Mouse (Mus musculus): Measurements from ENCODE around the gene Ddx25.

Ddx25 gene

DNA sequence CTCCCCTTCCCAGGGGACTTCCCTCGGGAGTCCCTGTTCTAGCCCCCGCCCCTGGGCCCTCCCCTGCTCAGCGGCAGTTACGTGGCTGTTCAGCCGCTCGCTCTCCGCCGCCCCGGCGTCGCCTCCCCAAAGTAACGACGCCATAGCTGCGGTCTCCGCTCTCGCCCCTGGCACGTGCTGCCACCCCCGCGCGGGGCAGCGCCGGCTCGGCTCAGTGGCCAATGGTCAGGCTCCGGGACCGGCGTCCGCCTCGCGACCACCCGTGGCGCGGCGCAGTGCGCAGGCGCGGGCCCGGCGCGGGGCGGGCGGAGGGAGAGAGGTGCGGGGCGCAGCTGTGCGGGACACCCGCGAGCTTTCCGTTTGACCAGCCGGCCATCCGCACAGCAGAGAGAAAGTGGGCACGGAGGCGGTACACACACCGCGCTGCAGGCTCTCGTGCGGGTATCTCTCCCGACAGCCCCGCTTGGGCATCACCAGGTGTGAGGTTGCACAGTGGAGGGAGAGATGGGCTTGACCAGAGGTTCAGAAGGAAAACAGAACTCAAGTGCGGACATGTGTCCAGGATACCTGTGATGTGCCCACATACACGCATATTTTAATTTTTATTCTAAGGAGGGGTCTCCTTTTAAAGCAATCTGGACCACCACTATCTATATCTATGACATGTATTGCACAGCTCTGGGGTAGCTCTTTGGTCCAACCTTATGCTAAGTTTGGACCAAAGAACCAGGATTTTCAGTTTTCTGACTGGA, at the start of gene Ddx25, which contains the start of gene Pus3:
TSS of gene Ddx25 (minus strand) at position 272 of the 752 bp plus-strand sequence.
TSS of gene Pus3 (plus strand) at position 339 of the 752 bp plus-strand sequence.
- DNase-seq = peak in 1 of 2 experiments; percentile 21

DNA sequence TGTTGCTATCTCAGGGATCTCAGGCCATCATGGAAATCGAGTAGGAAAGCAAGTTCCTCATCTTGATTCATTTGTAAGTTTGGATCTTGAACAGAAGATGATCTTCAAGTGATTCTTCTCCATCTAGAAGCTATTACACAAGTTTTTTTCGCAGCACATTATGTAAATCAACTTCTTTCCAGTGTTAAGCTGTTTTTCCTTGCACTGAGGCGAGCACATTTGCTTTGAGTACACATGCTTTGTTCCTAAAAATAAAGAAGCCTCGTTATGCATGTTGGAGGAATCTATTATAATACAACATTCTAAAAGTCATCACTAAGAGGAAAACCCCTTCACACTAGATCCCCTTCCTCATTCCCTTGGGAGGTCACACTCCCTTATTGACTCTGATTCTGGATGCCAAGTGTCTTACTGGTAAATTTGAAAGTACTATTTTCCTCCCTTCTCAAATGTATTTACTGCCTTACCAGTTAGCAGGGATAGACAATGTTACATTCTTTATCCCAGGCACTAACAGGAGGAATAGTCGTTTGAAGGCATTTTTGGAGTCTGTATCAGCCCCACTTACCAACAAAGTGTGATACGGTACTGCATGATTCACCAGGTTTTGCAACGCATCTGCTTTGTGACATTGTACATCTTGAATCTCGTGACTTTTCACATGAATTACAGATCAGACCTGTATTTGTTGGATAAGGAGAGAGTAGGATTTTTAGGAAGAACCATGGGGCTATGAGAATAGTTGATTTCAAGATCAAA, 49.5 kb upstream of the Ddx25 start:
- no peak for DNase-seq

DNA sequence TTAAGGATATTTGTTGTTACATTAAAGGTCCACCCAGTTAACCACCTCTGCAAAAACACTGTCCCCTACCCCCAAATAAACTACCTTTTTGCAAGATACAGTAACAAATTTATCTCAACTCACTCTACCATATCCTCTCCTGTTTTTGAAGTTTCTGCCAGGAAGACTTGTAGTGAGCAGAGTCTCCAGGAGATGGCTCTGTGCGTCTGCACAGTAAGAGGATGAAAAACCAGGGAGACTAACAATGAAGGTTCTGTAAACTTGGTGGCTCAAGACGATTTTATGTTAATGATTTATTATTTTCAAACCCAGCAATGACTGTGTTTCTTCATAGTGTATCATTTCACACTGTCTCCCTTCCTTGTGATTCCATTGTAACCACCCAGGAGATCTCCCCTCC, 34.6 kb upstream of the Ddx25 start:
- DNase-seq = peak in 1 of 2 experiments; percentile 9

DNA sequence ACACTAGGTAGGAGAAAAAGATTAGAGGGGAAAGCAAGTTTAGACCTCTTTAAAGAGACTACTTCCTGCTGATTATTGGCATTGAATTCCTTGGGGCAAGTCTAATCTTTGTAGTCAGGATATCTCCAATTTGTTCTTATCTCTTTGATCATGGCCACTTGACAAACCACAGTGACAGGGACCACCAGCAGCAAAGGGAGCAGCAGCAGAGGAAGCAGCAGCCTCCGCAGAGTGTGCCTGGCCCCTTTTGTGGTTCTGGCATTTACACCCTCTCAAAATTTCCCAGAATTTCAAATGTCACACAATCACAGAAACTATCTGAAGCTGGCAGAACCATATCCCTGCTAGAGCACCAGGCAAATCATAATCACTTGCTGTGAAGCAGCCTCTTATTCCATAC, 29.3 kb upstream of the Ddx25 start:
- DNase-seq = no peak

DNA sequence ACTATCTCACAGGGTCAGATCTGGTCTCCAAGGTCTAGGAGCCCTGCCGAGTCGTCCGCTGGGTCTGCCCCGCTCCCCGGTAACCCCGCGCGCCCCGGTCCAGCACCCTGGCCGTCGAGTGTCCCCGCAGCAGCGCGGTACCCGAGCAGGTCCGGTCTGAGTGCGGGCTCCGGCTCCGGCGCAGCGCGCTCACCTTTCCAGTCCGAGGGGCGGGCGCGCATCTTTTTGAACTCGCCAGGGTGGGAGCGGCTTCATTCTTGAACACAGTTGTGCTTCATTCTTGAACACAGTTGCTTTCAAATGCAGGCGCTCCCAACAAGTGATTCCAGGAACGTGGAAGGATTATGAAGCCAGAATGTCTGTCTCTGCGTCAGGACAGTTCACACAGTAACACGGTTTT, 16.1 kb upstream of the Ddx25 start:
- DNase-seq = no peak

DNA sequence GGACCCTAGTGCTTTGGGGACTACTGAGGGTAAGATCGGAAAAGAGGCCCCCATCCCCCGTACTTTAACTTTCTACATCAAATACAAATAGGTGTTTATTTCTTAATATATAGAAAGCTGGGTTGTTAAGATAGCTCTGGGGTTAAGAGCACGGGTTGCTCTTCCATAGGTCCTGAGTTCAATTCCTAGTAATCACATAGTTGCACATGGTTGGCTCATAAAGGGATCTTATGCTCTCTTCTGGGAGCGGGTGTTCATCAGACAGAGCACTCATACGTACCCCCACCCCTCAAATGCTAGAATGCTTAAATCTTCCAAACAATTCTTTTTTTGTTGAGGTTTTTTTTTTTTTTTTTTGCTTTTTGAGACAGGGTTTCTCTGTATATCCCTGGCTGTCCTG, 12.3 kb upstream of the Ddx25 start:
- DNase-seq = no peak

DNA sequence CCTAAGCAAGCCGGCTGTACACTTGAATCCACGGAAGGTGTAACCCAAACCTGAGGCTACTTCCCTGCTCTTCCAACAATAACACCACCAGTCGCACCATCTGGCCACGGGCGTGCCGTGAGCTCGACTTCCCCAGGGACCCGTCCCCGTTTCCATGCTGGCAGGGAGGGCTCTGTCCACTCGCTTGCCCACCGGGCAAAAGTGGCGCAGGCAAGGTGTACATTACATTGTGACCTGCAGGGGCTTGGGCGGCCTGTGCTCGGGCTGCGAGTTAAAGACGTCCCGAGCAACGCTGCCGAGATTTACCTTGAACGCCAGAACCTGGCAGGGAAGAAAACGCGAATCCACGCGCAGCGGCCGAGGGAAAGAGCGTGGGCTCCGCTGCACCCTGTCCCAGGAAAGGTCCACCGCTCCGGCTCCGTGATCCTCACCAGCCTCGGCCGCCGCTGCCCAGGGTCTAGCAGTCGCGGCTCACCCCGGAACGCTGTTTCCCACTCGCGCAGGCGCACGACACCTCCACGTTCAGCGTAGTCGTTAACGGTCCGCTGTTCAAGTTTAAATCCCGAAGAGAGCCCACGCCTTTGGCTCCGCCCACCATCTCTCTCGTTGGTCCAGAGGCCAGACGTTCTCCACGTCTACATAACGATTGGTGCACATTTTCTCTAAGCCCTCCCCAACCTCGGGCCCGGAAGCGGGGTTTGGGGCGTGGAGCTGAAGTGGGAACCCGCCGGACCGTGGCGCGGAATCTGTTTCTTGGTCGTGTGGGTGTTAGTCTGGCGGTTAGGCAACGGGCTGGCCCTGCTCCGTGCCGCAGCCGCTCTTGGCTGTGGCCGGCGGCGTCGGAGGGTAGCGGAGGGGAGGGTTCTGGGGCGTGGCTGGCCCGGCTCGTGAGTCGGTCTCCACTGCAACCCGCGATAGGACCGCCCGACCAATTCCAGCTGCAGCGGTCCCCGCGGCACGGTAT, 11.5 kb upstream of the Ddx25 start, which contains the start of the genes Pate2 and Hyls1:
TSS of gene Pate2 (plus strand) at position 714 of the 964 bp plus-strand sequence.
TSS of gene Hyls1 (minus strand) at position 828 of the 964 bp plus-strand sequence.
- DNase-seq = peak; percentile 89 to 92

DNA sequence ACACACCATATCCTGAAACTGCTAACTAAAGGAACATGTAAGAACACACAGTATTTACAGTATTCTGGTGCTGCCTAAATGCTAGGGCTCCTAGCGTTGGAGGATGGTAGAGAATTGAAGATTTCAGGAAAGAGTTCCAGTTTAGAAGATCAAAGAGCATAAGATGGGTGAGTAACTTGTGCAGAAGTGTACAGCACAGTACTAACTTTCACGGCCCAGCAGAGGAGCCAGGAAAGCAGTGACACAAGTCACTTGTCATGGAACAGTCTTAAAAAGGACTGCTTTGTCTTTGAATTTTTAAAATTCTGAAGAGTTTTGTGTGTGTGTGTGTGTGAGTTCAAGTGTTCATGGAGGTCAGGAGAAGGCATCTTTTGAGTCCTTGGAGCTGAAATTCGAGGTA, 9.7 kb upstream of the Ddx25 start:
- no peak for DNase-seq

DNA sequence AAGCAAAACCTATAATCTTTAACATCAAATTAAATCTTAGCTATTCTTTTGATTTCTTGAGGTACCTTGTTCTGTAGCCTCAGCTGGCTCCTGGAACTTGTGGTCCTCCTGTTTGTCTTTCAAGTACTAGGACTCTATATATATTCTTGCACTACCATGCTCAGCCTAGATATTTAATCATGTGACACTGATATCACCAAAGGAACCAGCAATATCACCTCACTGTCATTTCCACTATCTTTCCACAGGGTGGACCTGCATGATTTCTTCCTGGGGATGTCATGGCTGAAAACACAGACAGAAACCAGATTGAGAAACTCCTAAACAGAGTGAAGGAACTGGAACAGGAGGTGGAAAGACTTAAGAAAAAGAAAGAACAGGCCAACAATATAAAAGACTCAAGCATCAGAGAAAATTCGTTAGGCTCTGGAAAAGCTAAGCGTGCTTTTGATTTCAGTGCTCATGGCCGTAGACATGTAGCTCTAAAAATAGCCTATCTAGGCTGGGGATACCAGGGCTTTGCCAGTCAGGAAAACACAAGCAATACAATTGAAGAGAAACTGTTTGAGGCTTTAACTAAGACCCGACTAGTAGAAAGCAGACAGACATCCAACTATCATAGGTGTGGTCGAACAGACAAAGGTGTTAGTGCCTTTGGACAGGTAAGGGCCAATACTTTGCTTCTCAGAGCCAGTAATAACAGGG, 6.4 kb upstream of the Ddx25 start:
- no peak for DNase-seq

DNA sequence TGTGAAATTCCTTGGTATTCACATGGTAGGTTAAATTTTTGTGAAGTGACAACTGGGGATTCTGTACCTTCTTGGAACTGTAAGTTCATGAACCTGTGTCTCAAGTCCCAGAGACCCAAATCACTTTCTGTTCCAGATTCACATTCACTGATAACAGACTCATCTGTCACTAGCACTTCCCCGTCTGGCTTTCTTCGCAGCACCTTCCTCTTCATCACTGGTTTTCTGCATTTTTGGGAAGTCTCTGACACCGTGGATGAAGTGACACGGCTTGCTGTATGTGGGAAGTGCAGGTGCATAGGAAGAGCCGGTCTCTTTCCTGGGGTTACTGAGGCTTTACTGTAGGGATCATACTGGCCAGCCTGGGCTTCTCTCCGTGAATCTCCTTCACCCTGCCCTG, 3.3 kb upstream of the Ddx25 start:
- no peak for DNase-seq

DNA sequence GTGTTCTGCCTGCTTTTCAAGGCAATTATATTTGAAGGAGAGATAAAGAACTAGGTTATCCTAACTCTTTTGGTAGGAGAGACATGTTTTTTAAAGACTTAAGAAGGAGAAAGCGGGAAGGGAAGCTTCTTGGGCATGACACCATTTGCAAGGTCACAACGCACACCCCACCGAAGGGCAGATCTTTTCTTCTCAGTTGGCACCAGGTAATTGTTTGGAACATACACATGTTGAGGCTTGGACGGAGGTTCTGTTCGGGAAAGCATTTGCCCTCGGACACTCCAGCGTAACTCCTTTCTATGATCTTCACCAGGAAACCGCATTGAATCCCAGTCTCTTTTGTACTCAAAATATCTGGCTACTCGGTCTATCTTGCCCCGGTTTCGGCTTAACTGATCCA, 2.7 kb upstream of the Ddx25 start:
- no peak for DNase-seq

DNA sequence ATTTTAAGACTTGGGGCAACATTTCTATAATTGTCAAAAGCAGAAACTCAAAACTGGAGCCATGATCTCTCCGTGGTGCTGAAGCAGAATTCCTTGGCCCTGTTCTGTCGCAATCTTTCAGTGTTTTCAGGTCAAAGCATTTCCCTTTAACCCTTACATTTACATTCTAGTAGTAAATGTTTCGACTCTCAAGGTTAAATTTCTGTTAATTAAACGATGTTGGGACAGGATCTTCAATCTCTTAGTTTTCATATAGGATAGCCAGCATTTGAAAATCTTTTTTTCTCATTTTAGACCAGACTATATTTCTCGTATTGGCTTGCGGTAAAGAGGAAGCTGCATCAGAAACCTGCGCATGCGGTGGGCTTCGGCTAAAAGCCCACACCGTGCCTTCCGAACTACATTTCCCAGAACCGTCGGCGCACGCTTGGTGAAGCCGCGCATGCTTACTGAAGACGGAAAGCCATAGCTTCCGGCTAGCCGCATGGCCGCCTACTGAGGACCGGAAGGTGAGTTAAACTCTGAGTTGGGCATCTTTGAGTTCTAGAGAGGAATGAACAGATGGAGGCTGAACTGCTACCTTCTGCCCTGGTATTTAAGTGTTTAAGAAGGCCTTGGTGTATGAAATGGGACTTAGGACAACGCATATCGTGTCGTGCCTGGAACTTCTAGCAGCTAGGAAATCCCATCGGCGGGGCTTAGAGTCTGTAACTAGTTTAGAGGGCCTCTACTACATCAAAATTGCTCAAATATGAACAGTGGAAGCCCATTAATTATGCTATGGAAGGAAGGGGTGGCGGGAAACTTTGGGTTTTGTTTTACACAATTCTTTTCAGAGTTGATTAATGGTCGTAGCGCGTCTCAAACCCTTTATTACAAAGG, 922 bp upstream of the Ddx25 start:
- DNase-seq = peak; percentile 59 to 69

DNA sequence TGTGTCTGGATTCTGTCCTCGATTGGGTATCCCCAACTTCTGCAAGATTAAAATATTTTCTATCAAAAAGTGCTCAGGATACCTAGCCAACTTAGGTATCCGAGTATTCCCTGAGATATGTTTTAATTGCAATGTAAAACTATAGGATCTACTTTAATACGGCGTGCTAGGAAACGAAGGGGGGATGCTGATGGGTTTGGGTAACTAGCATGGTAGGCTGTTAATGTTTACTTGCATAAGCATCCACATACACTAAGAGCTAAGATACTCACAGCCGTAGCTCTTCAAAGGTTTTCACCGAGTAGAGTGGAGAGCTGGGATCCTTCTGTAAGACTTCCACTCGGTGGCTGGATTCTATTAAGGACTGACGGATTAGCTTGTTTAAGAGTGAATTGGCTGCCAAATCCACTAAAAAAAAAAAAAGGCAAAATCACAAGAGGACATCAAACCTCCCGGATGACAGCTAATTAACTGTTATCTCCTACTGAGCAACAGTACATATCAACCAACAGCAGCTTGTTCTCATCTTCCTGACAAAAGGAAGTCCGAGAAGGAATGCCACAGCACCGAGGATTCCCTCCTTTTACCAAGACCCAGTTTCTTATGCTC, 1.7 kb downstream of the Ddx25 start:
- DNase-seq = no peak

DNA sequence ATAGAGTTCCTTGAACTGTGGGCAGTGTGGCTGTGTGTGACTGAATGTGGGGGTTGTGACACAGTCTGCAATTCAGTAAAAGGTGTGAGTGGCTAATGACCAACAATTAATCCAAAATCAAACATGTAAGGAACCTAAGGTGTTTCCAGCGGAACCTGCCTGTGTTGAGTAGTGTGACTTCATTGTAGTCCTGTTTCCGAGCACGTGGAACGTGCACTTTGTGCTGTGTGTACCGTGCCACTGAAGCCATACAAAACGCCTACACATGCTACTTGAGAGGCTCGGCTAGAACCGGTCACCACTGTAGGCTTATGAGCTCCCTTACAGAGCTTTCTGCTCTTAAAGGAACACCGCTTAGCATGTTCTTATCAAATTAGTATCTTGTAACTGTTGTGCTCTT, 9.9 kb downstream of the Ddx25 start:
- no peak for DNase-seq

DNA sequence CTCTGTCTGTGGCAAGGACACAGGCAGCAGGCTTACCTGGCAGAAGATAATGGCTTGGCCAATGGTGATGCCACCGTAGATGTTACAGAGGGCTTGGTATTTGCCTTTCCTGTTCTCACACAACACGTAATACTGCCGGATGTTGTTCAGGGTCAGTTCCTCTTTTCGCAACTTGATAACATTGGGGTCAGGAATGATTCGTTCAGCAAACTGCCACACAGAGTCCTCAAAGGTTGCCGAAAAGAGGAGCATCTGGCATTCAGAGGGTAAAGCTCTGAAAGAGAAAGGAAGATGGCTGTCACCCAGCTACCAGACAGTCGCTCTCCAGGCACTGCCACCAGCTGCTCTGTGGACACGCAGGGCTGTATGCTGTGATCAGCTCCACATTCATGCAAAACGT, 11.6 kb downstream of the Ddx25 start:
- peak in 1 of 2 experiments; percentile 36 for DNase-seq

DNA sequence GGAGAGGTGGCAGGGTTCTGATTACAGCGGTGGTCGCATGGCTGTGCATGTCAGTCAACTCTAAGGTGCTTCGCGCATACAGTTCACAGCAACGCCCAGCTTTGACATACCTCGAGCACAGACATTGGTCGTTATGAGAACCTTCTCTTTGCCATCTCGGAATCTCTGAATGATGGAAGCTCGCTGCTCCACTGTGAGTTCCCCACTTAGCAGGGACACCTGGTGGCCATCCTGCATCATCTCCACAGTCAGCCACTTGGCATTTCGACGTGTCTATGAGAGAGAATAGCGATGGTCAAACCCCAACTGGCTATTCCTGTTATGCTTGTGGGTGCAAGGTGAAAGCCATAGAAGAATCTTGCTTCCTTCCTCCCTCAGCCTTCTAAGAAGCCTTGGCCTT, 12.6 kb downstream of the Ddx25 start:
- no peak for DNase-seq

DNA sequence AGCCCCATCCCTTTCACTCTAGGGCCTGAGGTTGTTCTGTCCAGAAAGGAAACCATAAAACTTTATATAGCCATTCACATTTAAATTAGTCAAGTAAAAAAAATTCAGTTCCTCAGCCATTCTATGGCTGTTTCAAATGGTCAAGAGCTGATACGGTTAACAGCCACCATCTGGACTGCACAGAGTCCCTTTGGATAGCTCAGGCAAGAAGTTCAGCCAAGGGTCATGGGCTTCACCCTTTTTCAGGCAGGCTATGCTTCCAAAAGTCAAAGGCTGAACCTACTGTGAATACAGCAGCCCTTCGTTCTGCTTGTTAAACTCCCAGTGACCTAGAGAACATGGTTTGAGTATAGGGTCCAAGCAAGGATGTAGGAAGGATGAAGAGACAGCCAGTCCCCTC, 13.7 kb downstream of the Ddx25 start:
- no peak for DNase-seq

DNA sequence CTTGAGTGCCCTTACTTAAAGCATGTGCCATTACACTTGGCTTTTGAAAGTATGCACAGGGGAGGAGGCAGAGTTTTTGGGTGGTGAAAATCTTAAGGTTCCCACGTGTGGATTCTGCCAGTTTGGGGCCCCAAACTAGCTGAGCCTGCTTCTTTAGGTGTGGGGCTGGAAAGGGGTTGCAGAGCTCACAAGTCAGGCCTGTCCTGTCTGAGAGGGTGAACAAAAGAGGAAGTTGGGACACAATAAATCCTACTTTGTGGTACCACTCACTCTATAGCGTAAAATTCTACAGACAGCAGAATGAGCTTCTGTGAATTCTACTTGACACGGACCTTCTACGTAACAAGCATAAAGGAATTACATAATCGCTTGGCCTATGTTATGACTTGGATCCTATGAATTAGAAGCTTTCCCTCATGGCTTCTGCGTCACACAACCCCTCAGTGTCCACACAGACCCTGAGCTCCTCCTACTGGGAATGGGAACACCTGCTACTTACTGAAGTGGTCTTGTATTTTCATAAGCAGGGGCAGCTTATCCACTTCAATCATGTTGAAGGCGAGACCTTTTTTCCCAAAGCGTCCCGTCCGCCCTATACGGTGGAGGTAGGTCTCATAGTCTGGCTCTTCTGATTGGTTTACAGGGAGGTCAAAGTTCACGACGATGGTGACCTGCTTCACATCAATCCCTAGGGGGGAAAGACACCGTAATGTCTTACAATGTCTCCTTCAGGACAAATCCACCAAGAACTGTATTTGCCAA, 15.0 kb downstream of the Ddx25 start:
- DNase-seq = no peak

DNA sequence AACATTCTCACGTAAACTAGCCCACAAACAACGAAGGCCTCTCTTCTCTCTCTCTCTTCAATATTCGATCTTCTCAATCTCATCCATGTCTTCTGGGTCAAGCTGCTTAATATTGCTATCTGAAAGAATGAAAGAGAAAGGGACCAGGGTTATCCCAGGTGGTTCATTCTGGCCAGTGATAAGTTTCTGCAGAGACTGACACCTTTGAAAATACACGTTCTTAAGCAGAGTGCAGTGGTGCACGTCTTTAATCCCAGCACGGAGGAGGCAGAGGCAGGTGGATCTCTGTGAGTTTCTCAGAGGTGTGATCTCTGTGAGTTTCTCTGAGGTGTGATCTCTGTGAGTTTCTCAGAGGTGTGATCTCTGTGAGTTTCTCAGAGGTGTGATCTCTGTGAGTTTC, 16.4 kb downstream of the Ddx25 start:
- no peak for DNase-seq

DNA sequence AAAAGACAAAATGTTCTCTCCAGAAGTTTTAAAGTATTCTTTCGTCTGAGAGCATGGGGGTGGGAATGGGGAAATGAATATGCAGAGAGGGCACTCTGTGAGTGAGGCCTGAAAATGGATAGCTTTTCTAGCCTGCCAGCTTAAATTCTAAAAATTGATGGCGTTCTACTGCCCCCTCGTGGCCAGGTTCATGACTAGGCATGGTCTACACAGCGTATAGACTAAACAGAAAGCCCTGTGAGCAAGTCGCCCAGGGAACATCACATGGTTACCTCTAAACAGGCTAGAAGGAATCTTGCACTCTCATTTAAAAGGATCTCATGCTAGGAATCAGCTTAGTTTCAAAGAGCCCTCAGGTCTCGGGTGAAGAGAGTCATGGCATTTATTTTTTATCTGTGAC, 16.8 kb downstream of the Ddx25 start:
- peak; percentile 41 to 80 for DNase-seq
